Mouse (Mus musculus): ENCODE data around the gene Polr2b.

- TF ChIP-seq POLR2A (IDR thresholded peaks at IDR 0.05; ENCODE audit: control insufficient read depth, low read depth, low read length) = no peak
- TF ChIP-seq CTCF (IDR thresholded peaks at IDR 0.05; ENCODE audit: control insufficient read depth, insufficient read depth, insufficient replicate concordance, low read depth, low read length) = no peak
Measured at GRCm38 (mm10) chr5:77292803-77293522, 17.0 kb upstream of the Polr2b start.
